Mouse (Mus musculus) heart, postnatal 36 days (tissue): Measurements from ENCODE around the gene Fastkd5. TPM values are rescaled to one million over a fixed set of nuclear protein-coding genes. Genes with fewer than 3 reads are reported as not detected.
"Not testable (repeated sequence)": the region's sequence is repeated elsewhere in the genome, so short reads cannot be mapped to it uniquely, and the experiment has no call there.

Experiments used
- DNase-seq, 2 experiments: peaks; one replicate each; pipeline ENCODE4 v3.0.0; 2021 to 2022
- intact Hi-C: fragments of 180-260 bp; cut with DNase I; formaldehyde crosslinking; loops from one replicate; pipeline ENCODE4 v1.15.1; 2025
- total RNA-seq, 2 experiments: library from RNA; stranded (reverse); gene quantifications; 2 replicates each; pipeline ENCODE4 v1.2.3; 2021

Fastkd5 gene
- total RNA-seq, 2 experiments from 2014 or later = 7.1 to 8.0 TPM

DNA sequence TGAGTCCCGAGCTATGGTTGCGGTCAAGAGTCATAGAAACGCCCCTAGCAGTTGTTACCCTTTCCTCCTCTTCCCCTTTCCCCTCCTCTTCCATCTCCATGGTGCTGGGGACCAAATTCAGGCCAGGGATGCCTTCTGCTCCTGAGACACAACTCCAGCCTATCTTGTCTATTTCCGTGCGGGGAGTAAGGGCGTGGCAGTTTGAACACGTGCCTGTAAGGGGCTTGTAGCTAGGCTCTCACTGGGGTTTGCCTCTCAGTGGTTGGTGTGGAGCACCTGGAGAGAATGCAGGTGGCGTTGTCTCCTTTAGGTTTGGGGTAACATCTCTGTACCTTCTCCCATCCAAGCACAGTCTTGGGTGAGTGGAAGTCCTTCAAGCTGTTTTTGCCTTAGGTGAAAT lies 50.0 kb downstream of the Fastkd5 start:
- intact Hi-C loops = no loop called here
- no peak for DNase-seq

DNA sequence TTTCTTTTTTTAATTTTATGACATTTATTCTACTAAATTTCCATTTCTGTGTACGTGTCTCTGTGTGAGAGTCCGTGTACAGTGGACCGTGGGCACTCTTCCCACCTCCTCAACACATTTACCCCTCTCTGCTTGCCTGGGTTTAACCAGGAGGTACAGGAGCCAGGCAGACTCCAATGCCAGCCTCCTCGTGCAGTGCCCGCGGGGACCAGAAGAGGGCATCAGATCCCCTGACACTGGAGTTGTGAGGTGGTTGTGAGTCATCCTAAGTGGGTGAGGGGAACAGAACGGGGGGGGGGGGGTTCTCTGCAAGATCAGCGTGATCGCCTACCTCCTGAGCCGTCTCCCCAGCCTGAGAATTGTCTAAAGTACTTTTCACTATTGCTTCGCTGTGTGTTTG lies 51.7 kb downstream of the Fastkd5 start:
- intact Hi-C loops = no loop called here
- peak; percentile 47 to 71 for DNase-seq

DNA sequence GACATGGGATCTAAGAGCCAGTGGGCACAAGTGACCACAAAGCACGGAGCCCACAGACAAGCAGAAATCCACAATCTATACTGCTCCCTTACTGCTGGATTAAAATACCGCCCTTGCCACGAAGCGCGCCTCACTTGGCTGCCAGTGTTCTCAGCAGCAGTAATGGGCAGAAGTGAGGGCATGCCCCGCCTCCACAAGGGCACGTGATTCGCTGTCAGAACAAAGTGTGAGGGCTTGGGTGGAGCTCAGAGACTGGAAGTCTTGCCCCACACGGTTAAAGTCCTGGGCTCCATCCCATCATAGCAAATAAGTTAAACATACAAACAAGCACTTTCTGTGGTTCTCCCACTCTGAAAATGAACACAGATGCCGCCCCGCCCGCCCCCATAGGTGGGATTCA lies 52.2 kb downstream of the Fastkd5 start:
- peak; percentile 34 to 51 for DNase-seq
- intact Hi-C loops = no loop called here

DNA sequence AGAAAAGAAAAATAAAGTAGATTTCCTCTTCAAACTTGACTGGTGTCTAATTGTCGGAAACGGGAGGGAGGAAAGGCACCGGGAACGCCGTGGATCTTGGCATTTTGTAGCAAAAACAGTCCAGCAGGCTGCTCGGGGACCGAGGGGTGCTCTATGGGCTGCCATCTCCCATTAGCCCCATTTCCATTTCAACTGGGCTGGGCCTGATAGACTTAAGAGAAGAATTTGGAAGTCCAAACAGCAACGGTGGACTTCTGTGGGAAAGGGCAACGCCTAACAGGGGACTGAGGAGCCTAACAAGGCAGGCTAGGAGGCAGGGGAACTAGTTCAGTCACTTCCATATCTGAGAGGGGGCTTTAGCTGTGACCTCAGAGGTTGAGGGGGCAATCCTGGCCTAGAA lies 52.8 kb downstream of the Fastkd5 start:
- DNase-seq = no peak

DNA sequence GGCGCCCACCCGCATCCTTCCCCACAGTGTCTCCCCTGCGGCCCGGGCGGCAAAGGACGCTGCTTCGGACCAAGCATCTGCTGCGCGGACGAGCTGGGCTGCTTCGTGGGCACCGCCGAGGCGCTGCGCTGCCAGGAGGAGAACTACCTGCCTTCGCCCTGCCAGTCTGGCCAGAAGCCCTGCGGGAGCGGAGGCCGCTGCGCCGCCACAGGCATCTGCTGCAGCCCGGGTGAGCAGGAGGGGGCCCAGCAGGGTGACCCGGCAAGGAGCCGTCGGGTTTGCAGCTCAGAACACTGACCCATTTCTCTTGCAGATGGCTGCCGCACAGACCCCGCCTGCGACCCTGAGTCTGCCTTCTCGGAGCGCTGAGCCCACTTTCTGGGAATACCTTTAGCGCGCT lies 53.3 kb downstream of the Fastkd5 start:
- intact Hi-C loops = not testable (repeated sequence)
- DNase-seq = peak in 1 of 2 experiments; percentile 22

More for the DNA sequence above, 52.8 kb downstream of the Fastkd5 start:
- intact Hi-C loops = no loop called here

DNA sequence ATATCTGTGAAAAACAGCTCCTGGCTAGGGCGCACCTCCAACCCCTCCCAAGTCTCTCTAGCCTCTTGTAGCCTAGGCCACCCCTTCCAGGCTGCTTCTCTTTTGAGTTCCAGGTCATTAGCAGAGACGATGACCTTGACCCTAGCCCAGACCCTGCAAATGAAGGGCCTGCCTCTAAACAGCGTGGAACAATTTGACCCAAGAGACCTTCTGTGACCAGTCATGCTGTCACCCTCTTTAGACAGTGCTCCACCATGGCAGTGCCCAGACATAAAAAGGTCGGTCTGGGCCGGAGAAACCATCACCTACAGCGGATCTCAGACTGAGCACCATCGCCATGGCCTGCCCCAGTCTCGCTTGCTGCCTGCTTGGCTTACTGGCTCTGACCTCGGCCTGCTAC lies 54.0 kb downstream of the Fastkd5 start, which contains the start of gene Oxt:
TSS of gene Oxt (plus strand) at position 301 of the 400 bp plus-strand sequence.
- no peak for DNase-seq
- intact Hi-C loops = no loop called here

DNA sequence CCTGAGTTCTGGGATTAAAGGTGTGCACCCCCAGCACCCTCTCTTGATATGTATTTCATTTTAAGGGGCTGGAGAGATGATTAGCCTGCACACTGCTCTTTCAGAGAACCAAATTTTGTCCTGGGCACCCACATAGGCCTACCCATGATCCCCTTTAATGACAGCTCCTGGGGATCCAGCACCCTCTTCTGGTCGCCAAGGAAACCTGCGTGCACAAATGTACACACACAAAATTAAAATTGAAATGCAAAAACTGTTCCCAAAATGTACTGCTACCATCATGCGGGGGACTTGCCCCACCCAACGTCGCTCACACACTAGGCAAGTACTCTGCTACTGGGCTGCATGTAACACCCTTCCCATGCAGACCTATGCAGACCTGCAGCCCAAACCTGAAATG lies 54.9 kb downstream of the Fastkd5 start:
- intact Hi-C loops = no loop called here
- DNase-seq = no peak

DNA sequence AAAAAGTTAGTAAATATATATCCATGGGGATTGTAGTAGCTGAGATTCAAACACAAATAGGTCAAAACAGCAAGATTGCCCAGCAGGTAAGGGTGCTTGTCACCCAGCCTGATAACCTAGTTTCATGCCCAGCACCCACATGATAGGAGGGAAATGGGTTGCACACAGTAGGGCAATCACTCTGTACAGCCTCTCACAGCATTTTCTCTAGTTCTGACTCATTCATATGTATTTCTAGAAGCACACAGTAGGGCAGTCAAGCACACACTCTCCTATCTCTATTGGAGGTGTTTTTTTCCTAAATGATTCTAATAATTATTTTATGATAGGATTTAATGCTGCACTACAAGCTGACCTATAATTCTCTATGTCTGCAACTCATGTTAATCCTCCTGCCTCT lies 59.9 kb downstream of the Fastkd5 start:
- DNase-seq = no peak
- intact Hi-C loops = no loop called here

DNA sequence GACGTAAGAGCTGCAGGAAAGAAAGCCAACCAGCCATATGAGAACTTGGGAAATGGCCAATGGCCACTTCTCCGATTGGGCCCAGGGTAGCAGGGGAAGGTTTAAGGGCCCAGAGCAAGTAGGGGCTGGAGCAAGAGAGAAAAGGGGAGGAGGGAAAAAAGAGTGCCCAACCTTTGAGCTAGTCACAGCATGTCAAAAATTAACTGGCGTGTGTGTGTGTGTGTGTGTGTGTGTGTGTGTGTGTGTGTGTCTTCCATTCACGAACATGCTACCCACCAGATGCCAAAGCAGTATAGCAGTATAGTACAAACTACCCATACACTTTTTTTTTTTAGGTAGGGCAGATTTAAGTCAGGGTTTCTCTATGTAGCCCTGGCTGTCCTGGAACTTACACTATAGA lies 60.9 kb downstream of the Fastkd5 start:
- no peak for DNase-seq
- intact Hi-C loops = no loop called here

DNA sequence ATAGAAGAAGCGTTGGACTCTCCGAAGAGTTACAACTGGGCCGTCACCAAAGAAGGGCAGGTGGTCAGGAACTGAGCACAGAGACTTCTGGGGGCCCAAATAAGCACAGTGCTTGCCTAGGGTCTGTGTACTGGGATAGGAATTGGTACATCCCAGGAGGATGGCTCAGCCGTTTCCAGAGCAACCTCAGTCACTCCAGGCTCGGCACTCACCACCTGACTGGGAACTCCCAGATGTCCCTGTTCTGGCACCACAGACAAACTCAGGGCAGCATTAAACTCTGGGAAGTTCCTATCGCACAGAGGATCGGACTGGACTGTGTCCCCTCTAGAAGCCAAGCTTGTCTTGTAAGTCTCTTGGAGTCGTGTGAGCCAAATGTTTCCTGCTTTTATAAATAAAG lies 64.8 kb downstream of the Fastkd5 start:
- intact Hi-C loops = loop anchor here (2.0 to 5.0 kb wide), 2 partner anchors 34 to 97 kb away; partner anchors contain the start of gene Ddrgk1

DNA sequence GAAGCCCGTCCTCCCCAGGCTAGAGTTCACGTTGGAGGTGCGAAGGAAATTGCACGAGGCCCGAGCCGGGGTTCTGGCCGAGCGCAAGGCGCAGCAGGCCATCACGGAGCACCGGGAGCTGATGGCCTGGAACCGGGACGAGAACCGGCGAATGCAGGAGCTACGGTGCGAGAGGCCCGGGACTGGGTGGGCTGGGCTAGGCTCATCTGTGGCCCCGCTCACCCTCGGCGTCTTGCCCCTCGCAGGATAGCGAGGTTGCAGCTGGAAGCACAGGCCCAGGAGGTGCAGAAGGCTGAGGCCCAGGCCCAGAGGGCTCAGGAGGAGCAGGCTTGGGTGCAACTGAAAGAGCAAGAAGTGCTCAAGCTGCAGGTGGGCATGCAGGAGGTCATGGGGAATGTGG lies 65.8 kb downstream of the Fastkd5 start:
- no peak for DNase-seq
- intact Hi-C loops = loop anchor here (2.0 to 5.0 kb wide), 2 partner anchors 35 to 98 kb away; partner anchors contain the start of gene Ddrgk1

More for the DNA sequence above, 64.8 kb downstream of the Fastkd5 start:
- DNase-seq = no peak

Other genes with a start within 250 kb of the Fastkd5 start
- gene Cpxm1, start 232.5 kb downstream of the Fastkd5 start, total RNA-seq = 1 to 10 TPM; 3.4 to 4.7 TPM
- gene Gm28372, start 224.8 kb downstream of the Fastkd5 start, total RNA-seq = not detected
- gene 1700020A23Rik, start 224.8 kb downstream of the Fastkd5 start, total RNA-seq = not detected
- not detected for gene Tmem239, start 223.5 kb downstream of the Fastkd5 start, total RNA-seq
- gene Vps16, start 205.7 kb downstream of the Fastkd5 start, total RNA-seq = 10 to 100 TPM; 25.2 to 30.7 TPM
- gene Pced1a, start 205.3 kb downstream of the Fastkd5 start, total RNA-seq = 1 to 10 TPM; 4.9 to 5.3 TPM
- 10 to 100 TPM; 48.6 to 49.0 TPM for gene Ptpra, start 179.7 kb downstream of the Fastkd5 start, total RNA-seq
- gene Mrps26, start 66.3 kb downstream of the Fastkd5 start, total RNA-seq = 10 to 100 TPM; 66.1 to 70.0 TPM
- gene Oxt, start 53.9 kb downstream of the Fastkd5 start, total RNA-seq = not detected
- gene Avp, start 47.5 kb downstream of the Fastkd5 start, total RNA-seq = 1 to 10 TPM in 1 of 2 experiments, under 1 TPM in 1; 0.68 to 4.8 TPM
- 1 to 10 TPM; 3.7 to 4.1 TPM for gene Ubox5, start within 50 bp of the Fastkd5 start, total RNA-seq
- 1 to 10 TPM; 4.3 to 5.8 TPM for gene Lzts3, start 12.8 kb upstream of the Fastkd5 start, total RNA-seq
- gene Ddrgk1, start 34.6 kb upstream of the Fastkd5 start, total RNA-seq = 10 to 100 TPM; 81.3 to 87.0 TPM
- 10 to 100 TPM; 17.9 to 18.7 TPM for gene Itpa, start 37.6 kb upstream of the Fastkd5 start, total RNA-seq
- under 1 TPM; 0.33 to 0.36 TPM for gene Slc4a11, start 67.5 kb upstream of the Fastkd5 start, total RNA-seq